Mouse (Mus musculus) liver, postnatal 0 days (tissue): ENCODE measurements around the gene Utp15. TPM values are rescaled to one million over a fixed set of nuclear protein-coding genes. Genes with fewer than 3 reads are reported as not detected.

Experiments used
- ATAC-seq: fragments of 200-750 bp; cut with Nextera tagmentation; 2 replicates; pipeline ENCODE4 v1.8.0; 2017; ENCODE audit warnings: mild to moderate bottlenecking, moderate library complexity
- DNase-seq: peaks from one replicate; pipeline ENCODE4 v3.0.0-alpha.2; 2016
- H3K27ac ChIP-seq: fragments of 300-500 bp; sonication (generic); 2 replicates; pipeline ENCODE4 v1.5.1; 2014; ENCODE audit warnings: antibody characterized with exemption, moderate library complexity, mild to moderate bottlenecking, low read depth
- H3K27me3 ChIP-seq: fragments of 300-500 bp; sonication (generic); 2 replicates; pipeline ENCODE4 v1.6.1; 2014; ENCODE audit warnings: low read length, control low read depth, mixed read lengths; ENCODE audit not compliant: insufficient read depth
- H3K36me3 ChIP-seq: fragments of 300-500 bp; sonication (generic); replicated peaks from 2 replicates; pipeline ENCODE4 v1.6.1; 2014; ENCODE audit warnings: mild to moderate bottlenecking, control low read depth, low read length, moderate library complexity, mixed read lengths; ENCODE audit not compliant: insufficient read depth
- H3K4me1 ChIP-seq: fragments of 300-500 bp; sonication (generic); 2 replicates; pipeline ENCODE4 v1.6.1; 2014; ENCODE audit warnings: antibody characterized with exemption, mild to moderate bottlenecking, control low read depth; ENCODE audit not compliant: insufficient read depth
- H3K4me2 ChIP-seq: fragments of 300-500 bp; sonication (generic); 2 replicates; pipeline ENCODE4 v1.6.1; 2014; ENCODE audit warnings: low read depth, mild to moderate bottlenecking, low read length, moderate library complexity, mixed read lengths
- H3K4me3 ChIP-seq: fragments of 300-500 bp; sonication (generic); 2 replicates; pipeline ENCODE4 v1.5.1; 2014; ENCODE audit warnings: low read depth, low read length
- H3K9ac ChIP-seq: fragments of 300-500 bp; sonication (generic); replicated peaks from 2 replicates; pipeline ENCODE4 v1.6.1; 2014; ENCODE audit warnings: mild to moderate bottlenecking, moderate library complexity
- H3K9me3 ChIP-seq: fragments of 300-500 bp; sonication (generic); 2 replicates; pipeline ENCODE4 v1.6.1; 2016; ENCODE audit warnings: mild to moderate bottlenecking, control low read depth, low read length, mixed read lengths
- CTCF ChIP-seq: sonication (generic); IDR thresholded peaks from 2 replicates; pipeline ENCODE4 v1.5.1; 2016; ENCODE audit warnings: antibody characterized with exemption, low read depth
- EP300 ChIP-seq: IDR thresholded peaks from 2 replicates; pipeline ENCODE4 v1.6.1; 2016; ENCODE audit warnings: antibody characterized with exemption, low read depth, mild to moderate bottlenecking
- WGBS: fragments of 180-500 bp; shearing (Covaris S2); extraction: QIAGEN DNeasy Blood & Tissue Kit; methylation state at CpG from one replicate; pipeline ENCODE4 v1.1.7; 2014; ENCODE audit not compliant: insufficient replicate concordance; 5-methylcytosine and 5-hydroxymethylcytosine counted together
- polyA plus RNA-seq: library from polyadenylated mRNA; unstranded; fragments of >200 nt; fragmentation: Nextera tagmentation; extraction: Ambion mirVana; gene quantifications from 2 replicates; pipeline ENCODE4 v1.2.1, GENCODE M21; 2015

Utp15 gene
- polyA plus RNA-seq, 1 experiment from 2014 or later = 7.5 TPM

DNA sequence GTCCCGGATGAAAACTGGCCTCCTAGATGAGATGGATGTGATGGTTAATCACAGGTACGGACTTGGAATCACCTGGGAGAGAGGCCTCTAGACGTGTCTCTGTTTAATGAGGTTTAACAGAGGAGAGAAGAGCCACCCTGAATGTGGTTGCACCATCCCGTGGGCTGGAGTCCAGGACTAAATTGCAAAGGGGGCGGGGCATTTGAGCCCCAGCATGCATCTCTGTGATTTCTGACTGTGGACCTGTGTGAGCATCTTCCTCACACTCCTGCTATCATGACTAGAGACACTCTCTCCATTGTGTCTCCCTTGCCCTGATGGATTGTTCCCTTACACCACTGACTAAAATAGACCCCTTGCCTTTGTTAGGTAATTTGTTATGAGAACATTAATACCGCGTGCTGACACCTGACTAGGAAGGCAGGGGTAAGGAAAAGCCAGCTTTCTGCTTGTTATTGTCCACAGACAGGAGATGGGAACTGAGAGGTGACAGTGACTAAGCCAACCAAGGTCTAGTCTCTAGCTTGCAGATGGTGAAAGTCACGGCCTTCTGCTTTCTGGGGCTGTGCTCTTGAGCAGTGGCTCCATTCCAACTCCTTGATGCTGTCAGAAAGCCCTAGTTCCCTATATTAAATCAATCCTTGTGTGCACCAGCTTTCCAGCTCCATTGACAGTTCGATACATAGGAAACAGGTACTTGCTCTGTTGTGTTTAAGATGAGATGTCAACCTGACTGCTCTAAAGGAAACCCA is 21.1 kb downstream of the Utp15 start:
- Histone ChIP-seq H3K4me3 (no peak overlapping the region), H3K9ac (no peak overlapping the region), H3K27ac (no peak overlapping the region), H3K27me3 (no peaks in the 10 kb centered on the region), H3K4me1 (no peaks in the 10 kb centered on the region), H3K9me3 (no peaks in the 10 kb centered on the region), H3K4me2 (no peak overlapping the region), H3K36me3 (no peaks in the 10 kb centered on the region)
- DNase-seq (no peak), ATAC-seq (no peak)
- WGBS = 61% methylated on average over 9 of the region's 9 CpGs
- TF ChIP-seq EP300 (no peak), CTCF (no peak)

- ATAC-seq = no peak
- Histone ChIP-seq H3K27me3 (no peaks in the 10 kb centered on the region), H3K4me3 (no peak overlapping the region), H3K9me3 (no peaks in the 10 kb centered on the region), H3K4me2 (no peak overlapping the region), H3K4me1 (no peaks in the 10 kb centered on the region), H3K27ac (no peak overlapping the region), H3K9ac (no peak overlapping the region), H3K36me3 (no peaks in the 10 kb centered on the region)
- DNase-seq = peak; percentile 62
- no peak for TF ChIP-seq EP300
- peak; percentile 82 for TF ChIP-seq CTCF
- WGBS = 20% methylated on average over 12 of the region's 12 CpGs
Measured at GRCm38 (mm10) chr13:98239978-98240641, 22.7 kb downstream of the Utp15 start.

GRCm38 (mm10) chr13:98235451-98235850 is 27.4 kb downstream of the Utp15 start:
- no peak for TF ChIP-seq EP300
- no peak overlapping the region for H3K4me2 ChIP-seq
- no peaks in the 10 kb centered on the region for H3K36me3 ChIP-seq
- WGBS = 66% methylated on average over 6 of the region's 6 CpGs
- no peak overlapping the region for H3K27ac ChIP-seq
- no peaks in the 10 kb centered on the region for H3K4me1 ChIP-seq
- no peaks in the 10 kb centered on the region for H3K27me3 ChIP-seq
- H3K9me3 ChIP-seq = no peaks in the 10 kb centered on the region
- DNase-seq (no peak), ATAC-seq (no peak)
- no peak overlapping the region for H3K4me3 ChIP-seq
- no peak overlapping the region for H3K9ac ChIP-seq

DNA sequence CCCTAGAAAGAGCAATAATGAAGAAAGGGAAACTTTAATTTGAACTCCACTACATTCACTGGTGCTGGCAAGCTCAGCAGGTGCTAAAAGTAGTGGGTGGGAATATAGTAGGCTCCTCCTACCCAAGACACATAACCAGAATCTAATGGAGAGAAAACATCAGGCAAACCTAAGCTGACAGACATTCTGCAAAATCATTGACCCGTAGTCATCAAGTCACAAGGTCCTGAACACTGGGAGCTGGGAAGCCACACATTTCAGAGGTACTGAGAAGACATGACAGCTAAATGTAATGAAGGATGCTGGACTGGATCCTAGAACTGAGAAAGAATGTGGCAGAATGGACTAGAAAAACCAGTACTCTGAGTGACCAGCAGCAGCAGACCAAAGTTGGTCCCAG is 32.3 kb downstream of the Utp15 start:
- no peak overlapping the region for H3K9ac ChIP-seq

DNA sequence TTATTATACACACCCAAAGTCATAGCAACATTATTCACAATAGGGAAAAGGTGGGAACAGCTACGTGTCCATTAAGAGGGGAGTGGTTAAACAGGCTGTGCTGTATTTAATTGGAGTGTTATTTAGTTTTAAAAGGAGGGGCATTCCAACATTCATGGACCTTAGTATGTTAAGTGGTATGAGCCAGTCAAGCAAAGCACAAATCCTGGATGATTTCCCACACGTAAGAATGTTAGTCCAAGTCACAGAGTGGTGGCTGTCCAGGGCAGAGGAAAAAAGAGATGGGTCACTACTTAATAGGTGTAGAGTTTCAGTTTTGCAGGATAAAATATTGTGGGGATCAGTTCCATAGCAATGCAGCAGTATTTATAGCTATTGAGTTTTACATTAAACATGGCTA is 36.6 kb downstream of the Utp15 start:
- no peaks in the 10 kb centered on the region for H3K36me3 ChIP-seq
- H3K4me2 ChIP-seq = no peak overlapping the region
- H3K9me3 ChIP-seq = no peaks in the 10 kb centered on the region
- TF ChIP-seq CTCF = no peak
- no peak for TF ChIP-seq EP300
- no peak overlapping the region for H3K9ac ChIP-seq
- WGBS = 73% methylated on average over 2 of the region's 2 CpGs
- no peaks in the 10 kb centered on the region for H3K4me1 ChIP-seq
- H3K27me3 ChIP-seq = no peaks in the 10 kb centered on the region
- DNase-seq (no peak), ATAC-seq (no peak)
- H3K4me3 ChIP-seq = no peak overlapping the region
- no peak overlapping the region for H3K27ac ChIP-seq

More for the DNA sequence above, 32.3 kb downstream of the Utp15 start:
- H3K27me3 ChIP-seq = no peaks in the 10 kb centered on the region
- WGBS = 86% methylated on average over 1 of the region's 1 CpGs
- H3K4me1 ChIP-seq = no peaks in the 10 kb centered on the region
- H3K9me3 ChIP-seq = no peaks in the 10 kb centered on the region
- H3K36me3 ChIP-seq = no peaks in the 10 kb centered on the region
- ATAC-seq = no peak
- no peak overlapping the region for H3K4me3 ChIP-seq
- no peak overlapping the region for H3K4me2 ChIP-seq
- H3K27ac ChIP-seq = no peak overlapping the region
- no peak for DNase-seq
- no peak for TF ChIP-seq EP300
- no peak for TF ChIP-seq CTCF

DNA sequence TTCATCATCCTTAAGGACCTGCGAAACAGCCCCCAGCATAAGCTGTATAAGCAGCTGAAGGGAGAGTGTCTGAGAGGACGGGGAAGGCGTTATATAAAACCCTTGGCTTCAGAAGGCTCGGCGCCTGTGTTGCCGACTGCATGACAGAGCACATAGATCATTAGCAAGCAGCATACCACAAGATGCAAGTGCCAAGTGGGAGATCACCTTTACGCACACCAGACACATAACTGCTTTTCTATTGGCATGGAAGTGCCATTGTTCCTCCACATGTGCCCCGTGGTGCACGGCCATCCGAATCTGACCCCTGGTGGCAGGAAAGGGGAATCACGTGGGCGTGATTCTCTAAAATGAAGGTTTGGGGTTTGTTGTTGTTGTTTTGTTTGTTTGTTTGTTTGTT is 40.0 kb downstream of the Utp15 start:
- H3K27ac ChIP-seq = no peak overlapping the region
- TF ChIP-seq EP300 = no peak
- TF ChIP-seq CTCF = peak; percentile 85

More for the DNA sequence above, 40.0 kb downstream of the Utp15 start:
- DNase-seq (peak; percentile 26), ATAC-seq (no peak)
- Histone ChIP-seq H3K4me1 (no peaks in the 10 kb centered on the region), H3K4me3 (no peak overlapping the region), H3K9ac (no peak overlapping the region), H3K4me2 (no peak overlapping the region), H3K9me3 (no peaks in the 10 kb centered on the region), H3K36me3 (no peaks in the 10 kb centered on the region), H3K27me3 (no peaks in the 10 kb centered on the region)
- WGBS = 36% methylated on average over 12 of the region's 12 CpGs
